Mouse (Mus musculus) MEL (cell line): ENCODE measurements around the gene Hoxa5. TPM values are rescaled to one million over a fixed set of nuclear protein-coding genes. Genes with fewer than 3 reads are reported as not detected.

ENCODE experiments used
- DNase-seq: peaks from one replicate; pipeline ENCODE4 v3.0.0; 2011; ENCODE audit warnings: low read depth, low spot score
- H3K27ac ChIP-seq: 2 replicates; pipeline ENCODE4 v1.5.1; 2012; ENCODE audit warnings: low read depth, mild to moderate bottlenecking, control low read depth, low read length, moderate library complexity; ENCODE audit not compliant: control insufficient read depth
- H3K27me3 ChIP-seq, 2 experiments: fragments of 150-350 bp in 1 of 2; sonication (generic) in 1 of 2; 2 replicates each; pipeline ENCODE4 v1.6.1; 2012; ENCODE audit warnings: low read length in 2 of 2, mild to moderate bottlenecking in 2 of 2, improper control_type of control experiment in 1 of 2, moderate library complexity in 1 of 2; ENCODE audit not compliant: insufficient read depth in 2 of 2, control insufficient read depth in 1 of 2
- H3K36me3 ChIP-seq, 2 experiments: 2 replicates each; pipeline ENCODE4 v1.6.1; 2012 to 2014; ENCODE audit warnings: low read length in 2 of 2, improper control_type of control experiment in 1 of 2, inconsistent platforms in 1 of 2, mild to moderate bottlenecking in 1 of 2; ENCODE audit not compliant: insufficient read depth in 2 of 2, control insufficient read depth in 1 of 2
- H3K4me1 ChIP-seq, 2 experiments: fragments of 150-350 bp in 1 of 2; sonication (generic) in 1 of 2; 2 replicates each; pipeline ENCODE4 v1.6.1; 2012; ENCODE audit warnings: low read length in 2 of 2, improper control_type of control experiment in 1 of 2, mild to moderate bottlenecking in 1 of 2; ENCODE audit not compliant: insufficient read depth in 2 of 2, control insufficient read depth in 1 of 2
- H3K4me3 ChIP-seq, 2 experiments: fragments of 150-350 bp in 1 of 2; sonication (generic) in 1 of 2; 2 replicates each; pipeline ENCODE4 v1.5.1; 2012; ENCODE audit warnings: low read depth in 2 of 2, low read length in 2 of 2, mild to moderate bottlenecking in 2 of 2, moderate library complexity in 2 of 2, control low read depth in 1 of 2, improper control_type of control experiment in 1 of 2; ENCODE audit not compliant: control insufficient read depth in 1 of 2, insufficient read depth in 1 of 2
- H3K79me2 ChIP-seq: 2 replicates; pipeline ENCODE4 v1.6.1; 2012; ENCODE audit warnings: mild to moderate bottlenecking, low read length, moderate library complexity; ENCODE audit not compliant: control insufficient read depth, poor library complexity, insufficient read depth
- H3K9ac ChIP-seq: 2 replicates; pipeline ENCODE4 v1.6.1; 2012; ENCODE audit warnings: low read depth, mild to moderate bottlenecking, control low read depth, low read length, moderate library complexity; ENCODE audit not compliant: control insufficient read depth, poor library complexity, severe bottlenecking
- H3K9me3 ChIP-seq: fragments of 150-350 bp; sonication (generic); replicated peaks from 2 replicates; pipeline ENCODE4 v1.6.1; 2012; ENCODE audit warnings: mild to moderate bottlenecking, low read length, improper control_type of control experiment, moderate library complexity; ENCODE audit not compliant: insufficient read depth
- BHLHE40 ChIP-seq: IDR thresholded peaks from 2 replicates; pipeline ENCODE4 v1.6.1; 2012; ENCODE audit warnings: low read depth, mild to moderate bottlenecking, inconsistent platforms, low read length, improper control_type of control experiment, borderline replicate concordance
- CHD1 ChIP-seq: IDR thresholded peaks from 2 replicates; pipeline ENCODE4 v1.6.1; 2012; ENCODE audit warnings: low read depth, mild to moderate bottlenecking, inconsistent platforms, low read length, improper control_type of control experiment
- CHD2 ChIP-seq: IDR thresholded peaks from 2 replicates; pipeline ENCODE4 v1.6.1; 2011; ENCODE audit warnings: low read length, improper control_type of control experiment
- ELF1 ChIP-seq: IDR thresholded peaks from 2 replicates; pipeline ENCODE4 v1.6.1; 2014; ENCODE audit warnings: low read depth, mild to moderate bottlenecking, inconsistent platforms, low read length, improper control_type of control experiment, moderate library complexity
- EP300 ChIP-seq, 2 experiments: IDR thresholded peaks; 2 replicates each; pipeline ENCODE4 v1.6.1; 2011; ENCODE audit warnings: improper control_type of control experiment in 2 of 2, low read length in 2 of 2, low read depth in 1 of 2, mild to moderate bottlenecking in 1 of 2
- GABPA ChIP-seq: IDR thresholded peaks from 2 replicates; pipeline ENCODE4 v1.6.1; 2012; ENCODE audit warnings: low read depth, mild to moderate bottlenecking, inconsistent platforms, low read length, improper control_type of control experiment, moderate library complexity
- HCFC1 ChIP-seq: IDR thresholded peaks from 2 replicates; pipeline ENCODE4 v1.6.1; 2012; ENCODE audit warnings: low read depth, mild to moderate bottlenecking, inconsistent platforms, low read length, improper control_type of control experiment, moderate library complexity
- KAT2A ChIP-seq: conservative IDR thresholded peaks from 2 replicates; pipeline ENCODE4 v1.6.1; 2012; ENCODE audit warnings: low read depth, low read length, improper control_type of control experiment, inconsistent platforms
- MAFK ChIP-seq: IDR thresholded peaks from 2 replicates; pipeline ENCODE4 v1.6.1; 2011; ENCODE audit warnings: low read depth, mild to moderate bottlenecking, low read length, improper control_type of control experiment, borderline replicate concordance
- MAX ChIP-seq: IDR thresholded peaks from 2 replicates; pipeline ENCODE4 v1.6.1; 2011; ENCODE audit warnings: low read length, improper control_type of control experiment
- MAZ ChIP-seq: IDR thresholded peaks from 2 replicates; pipeline ENCODE4 v1.6.1; 2012; ENCODE audit warnings: low read depth, mild to moderate bottlenecking, inconsistent platforms, low read length, improper control_type of control experiment
- MXI1 ChIP-seq: IDR thresholded peaks from 2 replicates; pipeline ENCODE4 v1.6.1; 2011; ENCODE audit warnings: mild to moderate bottlenecking, low read depth, low read length, improper control_type of control experiment
- NELFE ChIP-seq: IDR thresholded peaks from 2 replicates; pipeline ENCODE4 v1.6.1; 2011; ENCODE audit warnings: low read depth, low read length, improper control_type of control experiment
- NRF1 ChIP-seq: IDR thresholded peaks from 2 replicates; pipeline ENCODE4 v1.6.1; 2014; ENCODE audit warnings: low read depth, mild to moderate bottlenecking, inconsistent platforms, low read length, improper control_type of control experiment, moderate library complexity; ENCODE audit not compliant: poor library complexity, insufficient read depth, severe bottlenecking
- POLR2A ChIP-seq, 2 experiments: IDR thresholded peaks; 2 replicates each; pipeline ENCODE4 v1.6.1; 2011 to 2012; ENCODE audit warnings: low read length in 2 of 2, mild to moderate bottlenecking in 2 of 2, control low read depth in 1 of 2, improper control_type of control experiment in 1 of 2, low read depth in 1 of 2, moderate library complexity in 1 of 2; ENCODE audit not compliant: control insufficient read depth in 1 of 2, insufficient read depth in 1 of 2, poor library complexity in 1 of 2
- POLR2AphosphoS2 ChIP-seq: IDR thresholded peaks from 2 replicates; pipeline ENCODE4 v1.6.1; 2011; ENCODE audit warnings: low read length, improper control_type of control experiment
- RAD21 ChIP-seq: IDR thresholded peaks from 2 replicates; pipeline ENCODE4 v1.6.1; 2011; ENCODE audit warnings: mild to moderate bottlenecking, low read depth, low read length, improper control_type of control experiment
- SIN3A ChIP-seq: IDR thresholded peaks from 2 replicates; pipeline ENCODE4 v1.6.1; 2012; ENCODE audit warnings: low read length, improper control_type of control experiment, inconsistent platforms
- SMC3 ChIP-seq: IDR thresholded peaks from 2 replicates; pipeline ENCODE4 v1.6.1; 2011; ENCODE audit warnings: low read depth, low read length, improper control_type of control experiment
- TAL1 ChIP-seq: IDR thresholded peaks from 2 replicates; pipeline ENCODE4 v1.6.1; 2012; ENCODE audit warnings: mild to moderate bottlenecking, inconsistent platforms, low read length, moderate library complexity, mixed read lengths
- TCF12 ChIP-seq: IDR thresholded peaks from 2 replicates; pipeline ENCODE4 v1.6.1; 2014; ENCODE audit warnings: low read depth, mild to moderate bottlenecking, inconsistent platforms, low read length, improper control_type of control experiment, moderate library complexity
- UBTF ChIP-seq: IDR thresholded peaks from 2 replicates; pipeline ENCODE4 v1.6.1; 2012; ENCODE audit warnings: low read depth, mild to moderate bottlenecking, inconsistent platforms, low read length, improper control_type of control experiment, moderate library complexity, borderline replicate concordance; ENCODE audit not compliant: insufficient read depth
- USF1 ChIP-seq: IDR thresholded peaks from 2 replicates; pipeline ENCODE4 v1.6.1; 2014; ENCODE audit warnings: low read depth, mild to moderate bottlenecking, inconsistent platforms, low read length, improper control_type of control experiment, moderate library complexity
- ZC3H11A ChIP-seq: IDR thresholded peaks from 2 replicates; pipeline ENCODE4 v1.6.1; 2012; ENCODE audit warnings: low read depth, mild to moderate bottlenecking, inconsistent platforms, low read length, improper control_type of control experiment
- ZKSCAN1 ChIP-seq: IDR thresholded peaks from 2 replicates; pipeline ENCODE4 v1.6.1; 2012; ENCODE audit warnings: low read depth, mild to moderate bottlenecking, inconsistent platforms, low read length, improper control_type of control experiment, moderate library complexity
- ZMIZ1 ChIP-seq: IDR thresholded peaks from 2 replicates; pipeline ENCODE4 v1.6.1; 2012; ENCODE audit warnings: low read depth, mild to moderate bottlenecking, inconsistent platforms, low read length, improper control_type of control experiment, moderate library complexity
- ZNF384 ChIP-seq: IDR thresholded peaks from 2 replicates; pipeline ENCODE4 v1.6.1; 2012; ENCODE audit warnings: low read depth, mild to moderate bottlenecking, inconsistent platforms, low read length, improper control_type of control experiment
- polyA plus RNA-seq, 2 experiments: library from polyadenylated mRNA; stranded (reverse) in 1 of 2; unstranded in 1 of 2; fragments of >175 nt in 1 of 2; fragments of >200 nt in 1 of 2; gene quantifications; 2 replicates each; pipeline versions ENCODE4 v1.2.1 to v1.2.4; 2012; ENCODE audit warnings: low replicate concordance in 2 of 2, low read depth in 1 of 2; ENCODE audit not compliant: insufficient read length in 2 of 2, insufficient read depth in 1 of 2, missing spikeins in 1 of 2
- total RNA-seq: library from RNA; depleted of rRNA; stranded (reverse); fragments of 300-350 nt; gene quantifications from 2 replicates; pipeline ENCODE4 v1.2.3, GENCODE M21; 2012

Hoxa5 gene
- total and polyA plus RNA-seq, 3 experiments: not detected

DNA sequence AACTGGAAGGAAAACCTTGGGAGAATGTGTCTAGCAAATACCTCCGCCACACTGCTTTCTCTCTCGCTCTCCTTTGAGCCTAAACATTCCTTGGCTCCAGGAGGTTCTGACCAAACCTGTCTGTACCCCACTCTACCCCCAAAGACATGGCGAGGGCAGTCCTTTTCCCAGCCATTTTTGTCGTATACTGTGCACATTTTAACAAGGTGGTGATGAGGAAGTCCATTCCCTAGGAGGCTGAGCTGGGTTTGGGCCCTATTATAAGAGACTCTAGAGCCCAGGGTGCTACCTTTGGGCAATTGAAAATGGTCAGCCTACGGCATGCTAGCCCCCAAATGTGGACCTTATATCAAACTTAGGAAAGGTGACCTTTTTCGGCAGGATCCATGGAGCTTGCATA is 31.5 kb upstream of the Hoxa5 start:
- no peak for DNase-seq
- no peaks in the 10 kb centered on the region for H3K27me3 ChIP-seq
- TF ChIP-seq POLR2AphosphoS2 (no peak), MAFK (no peak), POLR2A (IDR thresholded peaks at IDR 0.05; ENCODE audit: control insufficient read depth in 1 of 2, insufficient read depth in 1 of 2, low read depth in 1 of 2, low read length in 2 of 2, poor library complexity in 1 of 2) (no peak), NELFE (no peak), NRF1 (no peak), MAZ (no peak), ZNF384 (no peak), ZC3H11A (no peak), USF1 (no peak), RAD21 (no peak), TAL1 (no peak), MAX (no peak)
- TF ChIP-seq, all 39 proteins: peak for 0

DNA sequence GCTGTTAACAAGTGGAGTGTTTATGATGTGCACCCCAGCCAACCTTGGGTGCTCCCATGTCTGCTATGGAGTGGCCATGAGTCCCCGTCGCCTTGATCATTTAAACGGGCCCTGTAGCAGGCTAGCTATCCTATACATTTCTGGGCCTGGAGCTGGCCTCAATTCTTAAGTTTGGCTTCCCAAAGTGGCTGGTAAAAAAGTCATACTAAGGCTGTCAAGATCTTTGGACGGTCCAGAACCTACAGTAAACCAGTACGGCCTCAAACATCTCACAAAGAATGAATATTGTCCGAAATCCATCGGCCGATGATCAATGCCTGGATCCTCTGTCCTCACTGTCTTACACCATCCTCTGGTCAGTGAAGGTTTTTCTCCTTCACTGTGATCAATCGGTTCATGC is 30.9 kb upstream of the Hoxa5 start:
- H3K9ac ChIP-seq: no peak overlapping the region
- H3K4me1 ChIP-seq: no peaks in the 10 kb centered on the region
- H3K4me3 ChIP-seq: no peak overlapping the region
- no peaks in the 10 kb centered on the region for H3K27me3 ChIP-seq
- no peak for TF ChIP-seq SMC3
- TF ChIP-seq UBTF: no peak
- TF ChIP-seq MXI1: no peak
- TF ChIP-seq, all 39 proteins: peak for 0
- H3K79me2 ChIP-seq: no peaks in the 10 kb centered on the region
- no peaks in the 10 kb centered on the region for H3K9me3 ChIP-seq
- no peaks in the 10 kb centered on the region for H3K36me3 ChIP-seq
- H3K27ac ChIP-seq: no peak overlapping the region
- DNase-seq: no peak

More for the DNA sequence above, 31.5 kb upstream of the Hoxa5 start:
- no peaks in the 10 kb centered on the region for H3K79me2 ChIP-seq
- H3K36me3 ChIP-seq: no peaks in the 10 kb centered on the region
- H3K4me3 ChIP-seq: no peak overlapping the region
- H3K9ac ChIP-seq: no peak overlapping the region
- no peak overlapping the region for H3K27ac ChIP-seq
- no peaks in the 10 kb centered on the region for H3K4me1 ChIP-seq
- no peaks in the 10 kb centered on the region for H3K9me3 ChIP-seq

DNA sequence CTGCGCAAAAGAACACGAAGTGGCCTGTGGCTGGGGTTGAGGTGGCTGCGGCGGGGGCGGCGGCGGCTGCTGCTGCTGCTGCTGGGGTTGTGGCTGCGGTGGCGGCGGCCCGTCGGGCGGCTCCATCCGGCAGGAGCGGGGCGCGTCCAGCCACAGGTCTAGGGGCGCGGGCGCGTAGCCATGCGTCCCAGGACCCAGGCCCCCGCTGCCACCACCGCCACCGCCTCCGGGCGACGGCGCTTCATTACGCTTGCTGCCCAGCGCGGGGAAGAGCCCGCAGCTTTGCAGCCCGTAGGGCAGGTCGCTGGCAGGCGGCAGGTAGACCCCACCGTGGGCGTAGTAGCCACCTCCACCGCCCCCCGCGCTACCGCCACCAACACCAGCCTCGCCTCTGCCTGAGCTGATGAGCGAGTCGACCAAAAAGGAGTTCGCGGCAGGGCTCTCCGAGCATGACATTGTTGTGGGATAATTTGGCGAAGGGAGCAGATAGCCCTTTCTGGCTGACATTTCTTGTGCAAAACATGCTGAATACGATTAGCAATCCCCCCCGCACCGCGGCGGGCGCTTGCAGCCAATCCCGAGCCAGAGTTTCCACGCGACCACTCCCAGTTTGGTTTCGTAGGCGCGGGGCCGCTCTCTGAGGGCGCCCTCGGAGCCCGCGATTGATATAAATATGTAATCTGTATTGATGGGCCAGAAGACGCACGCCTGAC is 30.2 kb upstream of the Hoxa5 start:
- H3K27me3 ChIP-seq: no peaks in the 10 kb centered on the region
- H3K9ac ChIP-seq: no peak overlapping the region
- H3K4me3 ChIP-seq: no peak overlapping the region
- DNase-seq: no peak
- H3K79me2 ChIP-seq: no peaks in the 10 kb centered on the region
- H3K4me1 ChIP-seq: no peaks in the 10 kb centered on the region
- H3K36me3 ChIP-seq: no peaks in the 10 kb centered on the region
- no peaks in the 10 kb centered on the region for H3K9me3 ChIP-seq
- H3K27ac ChIP-seq: no peak overlapping the region
- TF ChIP-seq EP300 (IDR thresholded peaks at IDR 0.05; ENCODE audit: low read depth in 1 of 2, low read length in 2 of 2): no peak
- no peak for TF ChIP-seq BHLHE40
- no peak for TF ChIP-seq TCF12
- no peak for TF ChIP-seq ZKSCAN1
- no peak for TF ChIP-seq GABPA
- TF ChIP-seq MAX: no peak
- no peak for TF ChIP-seq NELFE
- TF ChIP-seq SMC3: no peak
- TF ChIP-seq SIN3A: no peak
- TF ChIP-seq CHD1: no peak
- TF ChIP-seq HCFC1: no peak
- TF ChIP-seq ELF1: no peak
- no peak for TF ChIP-seq ZMIZ1
- TF ChIP-seq USF1: no peak
- no peak for TF ChIP-seq KAT2A
- TF ChIP-seq MAZ: no peak
- no peak for TF ChIP-seq CHD2
